In the genomic region with DNA sequence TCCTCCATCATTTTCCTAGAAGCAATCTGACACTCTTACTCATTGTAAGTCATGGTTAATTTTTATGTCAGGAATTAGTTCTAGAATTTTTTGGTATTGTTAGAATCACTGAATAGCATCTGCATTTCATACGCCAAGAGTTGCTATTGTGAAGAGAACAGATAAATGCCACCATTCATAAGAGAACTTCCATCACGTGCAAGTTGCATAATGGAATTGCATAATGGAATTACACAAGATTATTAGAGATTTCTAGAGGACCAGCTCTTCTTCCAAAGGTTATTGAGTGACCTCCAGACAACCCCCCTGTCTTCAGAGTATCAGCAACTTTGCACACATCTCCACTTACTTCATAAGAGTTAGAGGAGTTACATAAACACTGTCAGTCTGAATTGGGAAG, we compare ENCODE assay signal across 20 mouse cellular contexts.
A peak's percentile ranks its signal among the peaks of the same experiment; 100 is the strongest.
DNase-seq lines count a peak whose midpoint lies in the region; ATAC-seq and TF ChIP-seq lines count a peak whose summit lies in the region.
"Had no signal": no experiment of that assay in that cellular context is flagged by ENCODE, and none has a peak within 500 bp of the region (broad histone marks: within the 10 kb centered on the region; RNA-seq: fewer than 3 reads in every experiment).

No protein-coding gene starts in this region.

- no peak for TF ChIP-seq CTCF in forebrain, postnatal 0 days (IDR thresholded peaks at IDR 0.05; ENCODE audit: low read depth)
- no peak for TF ChIP-seq CTCF in lung, postnatal 0 days (IDR thresholded peaks at IDR 0.05)

- 52% methylated on average over 2 of the region's 2 CpGs for WGBS in forebrain, postnatal 0 days
- 44% methylated on average over 2 of the region's 2 CpGs for WGBS in forebrain, embryonic 16.5 days
- WGBS in lung, postnatal 0 days = 54% methylated on average over 2 of the region's 2 CpGs
- WGBS in hindbrain, embryonic 13.5 days = 66% methylated on average over 2 of the region's 2 CpGs
- WGBS in heart, embryonic 12.5 days = 74% methylated on average over 2 of the region's 2 CpGs

- no peaks in the 10 kb centered on the region for H3K9me3 ChIP-seq in forebrain, postnatal 0 days (ENCODE audit: low read length)
- no peaks in the 10 kb centered on the region for H3K9me3 ChIP-seq in forebrain, embryonic 16.5 days (ENCODE audit: control insufficient read depth, low read length)
- no peaks in the 10 kb centered on the region for H3K9me3 ChIP-seq in lung, postnatal 0 days (ENCODE audit: low read length)
- H3K9me3 ChIP-seq in hindbrain, embryonic 13.5 days = no peaks in the 10 kb centered on the region
- no peaks in the 10 kb centered on the region for H3K9me3 ChIP-seq in heart, embryonic 12.5 days (replicated peaks)
- H3K9me3 ChIP-seq: embryonic facial prominence, embryonic 13.5 days; forebrain, embryonic 13.5 days; G1E; heart, embryonic 10.5 days; hindbrain, embryonic 10.5 days; hindbrain, embryonic 15.5 days had no signal

- H3K36me3 ChIP-seq in forebrain, postnatal 0 days (ENCODE audit: insufficient read depth) = no peaks in the 10 kb centered on the region
- no peaks in the 10 kb centered on the region for H3K36me3 ChIP-seq in forebrain, embryonic 16.5 days (ENCODE audit: control insufficient read depth, insufficient read depth)
- no peaks in the 10 kb centered on the region for H3K36me3 ChIP-seq in lung, postnatal 0 days (ENCODE audit: insufficient read depth, low read length)
- no peaks in the 10 kb centered on the region for H3K36me3 ChIP-seq in hindbrain, embryonic 13.5 days
- no peaks in the 10 kb centered on the region for H3K36me3 ChIP-seq in heart, embryonic 12.5 days
- H3K36me3 ChIP-seq: embryonic facial prominence, embryonic 13.5 days; G1E; heart, embryonic 10.5 days; hindbrain, embryonic 10.5 days; hindbrain, embryonic 15.5 days had no signal

- no peak overlapping the region for H3K27ac ChIP-seq in forebrain, postnatal 0 days (ENCODE audit: low read depth, low read length)
- H3K27ac ChIP-seq in forebrain, embryonic 16.5 days (ENCODE audit: low read length) = no peak overlapping the region
- H3K27ac ChIP-seq in lung, postnatal 0 days (ENCODE audit: low read length) = no peak overlapping the region
- no peak overlapping the region for H3K27ac ChIP-seq in hindbrain, embryonic 13.5 days
- H3K27ac ChIP-seq in heart, embryonic 12.5 days (ENCODE audit: poor library complexity, severe bottlenecking) = no peak overlapping the region
- H3K27ac ChIP-seq: embryonic facial prominence, embryonic 13.5 days; forebrain, embryonic 13.5 days; heart, embryonic 10.5 days; hindbrain, embryonic 10.5 days; hindbrain, embryonic 15.5 days had no signal

- no peaks in the 10 kb centered on the region for H3K27me3 ChIP-seq in forebrain, postnatal 0 days (ENCODE audit: insufficient read depth, low read length)
- H3K27me3 ChIP-seq in forebrain, embryonic 16.5 days (replicated peaks; ENCODE audit: control insufficient read depth, insufficient read depth, low read length) = no peaks in the 10 kb centered on the region
- no peaks in the 10 kb centered on the region for H3K27me3 ChIP-seq in lung, postnatal 0 days (replicated peaks; ENCODE audit: insufficient read depth, low read length)
- H3K27me3 ChIP-seq in hindbrain, embryonic 13.5 days = no peaks in the 10 kb centered on the region
- H3K27me3 ChIP-seq in heart, embryonic 12.5 days (replicated peaks) = no peaks in the 10 kb centered on the region
- H3K27me3 ChIP-seq: embryonic facial prominence, embryonic 13.5 days; forebrain, embryonic 13.5 days; hindbrain, embryonic 15.5 days had no signal

- H3K4me3 ChIP-seq in forebrain, postnatal 0 days (ENCODE audit: low read depth, low read length) = no peak overlapping the region
- no peak overlapping the region for H3K4me3 ChIP-seq in forebrain, embryonic 16.5 days (replicated peaks; ENCODE audit: low read length)
- no peak overlapping the region for H3K4me3 ChIP-seq in lung, postnatal 0 days (ENCODE audit: low read depth, low read length)
- H3K4me3 ChIP-seq in hindbrain, embryonic 13.5 days = no peak overlapping the region
- no peak overlapping the region for H3K4me3 ChIP-seq in heart, embryonic 12.5 days
- H3K4me3 ChIP-seq: embryonic facial prominence, embryonic 13.5 days; forebrain, embryonic 13.5 days; heart, embryonic 10.5 days; hindbrain, embryonic 10.5 days; hindbrain, embryonic 15.5 days had no signal

- H3K4me1 ChIP-seq in forebrain, postnatal 0 days (ENCODE audit: insufficient read depth) = no peaks in the 10 kb centered on the region
- no peaks in the 10 kb centered on the region for H3K4me1 ChIP-seq in forebrain, embryonic 16.5 days (replicated peaks; ENCODE audit: control insufficient read depth, insufficient read depth, low read length)
- H3K4me1 ChIP-seq in lung, postnatal 0 days (ENCODE audit: insufficient read depth, low read depth, low read length) = no peaks in the 10 kb centered on the region
- no peaks in the 10 kb centered on the region for H3K4me1 ChIP-seq in hindbrain, embryonic 13.5 days (replicated peaks)
- H3K4me1 ChIP-seq in heart, embryonic 12.5 days (replicated peaks) = no peaks in the 10 kb centered on the region
- H3K4me1 ChIP-seq: embryonic facial prominence, embryonic 13.5 days; forebrain, embryonic 13.5 days; heart, embryonic 10.5 days; hindbrain, embryonic 10.5 days; hindbrain, embryonic 15.5 days had no signal

- TF ChIP-seq EP300 in lung, postnatal 0 days (IDR thresholded peaks at IDR 0.05) = 0 out of 2 replicates have a peak, but pooled peaks have one; percentile 11

- no peak overlapping the region for H3K4me2 ChIP-seq in forebrain, postnatal 0 days (ENCODE audit: low read depth)
- H3K4me2 ChIP-seq in forebrain, embryonic 16.5 days (ENCODE audit: low read length) = no peak overlapping the region
- H3K4me2 ChIP-seq in lung, postnatal 0 days (replicated peaks; ENCODE audit: low read depth, low read length) = no peak overlapping the region
- no peak overlapping the region for H3K4me2 ChIP-seq in hindbrain, embryonic 13.5 days
- no peak overlapping the region for H3K4me2 ChIP-seq in heart, embryonic 12.5 days
- H3K4me2 ChIP-seq: embryonic facial prominence, embryonic 13.5 days; forebrain, embryonic 13.5 days; hindbrain, embryonic 15.5 days had no signal

- H3K9ac ChIP-seq in forebrain, postnatal 0 days = no peak overlapping the region
- no peak overlapping the region for H3K9ac ChIP-seq in forebrain, embryonic 16.5 days (replicated peaks; ENCODE audit: low read depth, low read length)
- no peak overlapping the region for H3K9ac ChIP-seq in lung, postnatal 0 days (replicated peaks; ENCODE audit: low read depth)
- no peak overlapping the region for H3K9ac ChIP-seq in hindbrain, embryonic 13.5 days
- no peak overlapping the region for H3K9ac ChIP-seq in heart, embryonic 12.5 days
- H3K9ac ChIP-seq: embryonic facial prominence, embryonic 13.5 days; forebrain, embryonic 13.5 days; hindbrain, embryonic 15.5 days had no signal

- no peak for DNase-seq in forebrain, postnatal 0 days
- peak; percentile 16 for DNase-seq in lung, postnatal 0 days (ENCODE audit: low spot score)
- no peak for DNase-seq in lung, postnatal 14 days
- DNase-seq in retina, embryonic 14.5 days (ENCODE audit: low spot score) = peak; percentile 27
- DNase-seq: B cell, adult 2 months; cerebellum, adult 18-20 months; cerebellum, adult 9-11 months; cerebellum, postnatal 36 days; gastrocnemius, postnatal 10 days; heart, adult 18-20 months had no signal

- ATAC-seq in forebrain, postnatal 0 days = peak; percentile 73; the same call in 1 of the 2 replicates
- no peak for ATAC-seq in forebrain, embryonic 16.5 days
- ATAC-seq in lung, postnatal 0 days = no peak
- no peak for ATAC-seq in hindbrain, embryonic 13.5 days (ENCODE audit: low FRiP score)
- ATAC-seq in heart, embryonic 12.5 days (ENCODE audit: insufficient number of reproducible peaks, low FRiP score) = no peak
- ATAC-seq: CD4-positive, CD25-positive, alpha-beta regulatory T cell, adult 4 months; forebrain, embryonic 13.5 days had no signal

Comparison
In these comparisons a context has a peak if more than half of its experiments do, and no peak if none do; other contexts are left out.
1. DNase-seq: peak in lung, postnatal 0 days (single experiment) and retina, embryonic 14.5 days (single experiment); none in forebrain, postnatal 0 days (single experiment) and lung, postnatal 14 days (single experiment).